Mouse (Mus musculus): ENCODE results near the gene Adamts4. TPM values are rescaled to one million over a fixed set of nuclear protein-coding genes. Genes with fewer than 3 reads are reported as not detected.
A peak's percentile ranks its signal among the peaks of the same experiment; 100 is the strongest.

Adamts4 gene
- polyA plus RNA-seq, 1 experiment from 2014 or later, result 18.2 TPM

DNA sequence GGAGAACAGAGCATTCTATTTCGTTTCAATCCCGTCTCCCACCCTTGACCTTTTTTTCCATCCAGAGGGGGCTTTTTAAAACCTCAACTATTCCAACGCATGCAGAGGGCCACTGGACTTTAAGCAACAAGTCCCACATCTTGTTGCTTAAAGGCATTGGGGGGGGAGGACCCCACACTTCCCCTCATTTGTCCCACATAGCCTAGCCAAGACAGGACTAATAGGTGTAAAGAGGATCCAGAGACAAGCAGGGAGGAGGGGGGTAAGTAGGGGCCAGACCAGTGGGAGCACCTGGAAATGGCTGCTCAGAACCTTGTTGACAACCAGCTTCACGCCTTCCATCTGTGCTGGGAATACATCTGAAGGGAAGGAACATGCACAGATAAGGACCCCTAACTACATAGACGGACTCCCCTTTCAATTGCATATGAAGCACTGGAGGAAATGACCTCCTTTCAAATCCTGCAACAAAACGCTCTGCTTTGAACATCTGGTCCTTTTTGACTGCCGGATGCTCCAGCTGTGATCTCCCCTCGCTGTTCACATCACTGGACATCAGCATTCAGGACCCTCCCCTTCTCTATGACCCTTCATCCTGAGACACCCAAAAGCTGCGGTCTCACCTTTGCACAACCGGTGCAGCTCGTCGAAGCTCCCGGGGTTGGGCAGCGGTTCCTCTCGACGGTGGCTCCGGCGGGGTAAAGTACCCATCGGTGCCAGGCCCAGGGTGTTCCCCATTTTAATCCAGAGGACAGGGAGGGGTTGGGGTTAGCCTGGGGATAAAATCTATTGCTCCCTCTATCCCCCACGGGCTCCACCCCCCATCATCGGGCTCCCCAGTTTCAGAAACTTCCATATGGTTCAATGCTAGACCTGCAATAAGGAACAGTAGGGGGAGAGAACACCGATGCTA is 28.7 kb upstream of the Adamts4 start:
- peak overlapping the region; percentile 56 for H3K4me3 ChIP-seq
- H3K4me2 ChIP-seq (replicated peaks), result peak overlapping the region; percentile 74
- no peaks in the 10 kb centered on the region for H3K36me3 ChIP-seq
- H3K27me3 ChIP-seq, result no peaks in the 10 kb centered on the region
- H3K27ac ChIP-seq, result no peak overlapping the region
- no peaks in the 10 kb centered on the region for H3K9me3 ChIP-seq
- H3K4me1 ChIP-seq, result peaks cover 9% of the 10 kb centered on the region
- ATAC-seq (ENCODE audit: insufficient number of reproducible peaks, insufficient read depth, low FRiP score, low TSS enrichment), result no peak
- H3K9ac ChIP-seq, result peak overlapping the region; percentile 51
- whole genome bisulfite sequencing, result 6% methylated on average over 22 of the region's 22 CpGs

DNA sequence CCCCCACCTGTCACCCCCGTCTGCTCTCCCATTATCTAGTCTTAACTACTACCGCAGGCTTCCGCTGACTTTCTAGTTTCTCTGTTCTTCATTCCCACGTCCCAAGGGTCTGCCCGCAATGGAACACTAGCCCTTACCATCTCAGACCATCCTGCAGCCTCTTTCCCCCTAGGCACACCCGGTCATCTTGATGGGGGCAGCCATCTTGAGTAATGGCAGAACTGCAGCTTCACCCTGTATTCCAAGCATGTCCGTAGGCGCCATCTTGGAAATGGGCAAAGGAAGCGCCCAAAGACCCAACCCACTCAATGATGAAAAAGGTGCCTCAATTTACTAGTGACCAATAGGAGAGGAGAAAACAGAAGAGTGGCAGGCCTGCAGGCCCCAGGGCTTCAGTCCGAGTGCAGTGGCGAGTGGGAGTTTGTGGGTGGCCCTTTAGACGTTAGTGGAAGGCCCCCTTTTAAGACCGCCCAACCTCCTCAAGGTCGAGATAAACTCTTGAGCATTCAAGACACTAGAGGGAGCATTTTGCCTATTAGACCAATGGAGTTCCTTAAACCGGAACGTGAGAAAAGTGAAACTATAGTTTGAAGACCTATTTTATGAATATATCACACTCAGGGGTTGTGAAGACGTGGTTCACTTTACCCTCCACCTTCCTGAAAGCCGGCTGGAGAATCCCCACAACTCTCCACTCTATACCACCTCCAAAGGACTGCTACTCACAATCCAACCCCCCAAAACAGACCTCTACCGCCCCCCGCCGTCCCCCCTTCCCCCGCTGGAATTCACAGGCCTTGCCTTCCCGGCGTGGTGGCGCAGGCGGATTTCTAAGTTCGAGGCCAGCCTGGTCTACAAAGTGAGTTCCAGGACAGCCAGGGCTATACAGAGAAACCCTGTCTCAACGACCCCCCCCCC is 27.7 kb upstream of the Adamts4 start, which contains the start of gene Tomm40l:
Gene Tomm40l, minus strand, starts transcription at position 277 of the 918 bp plus-strand sequence.
- Histone ChIP-seq H3K9me3 (no peaks in the 10 kb centered on the region), H3K9ac (peak within 1 kb of the TSS; percentile 51), H3K4me2 (replicated peaks) (peak within 1 kb of the TSS; percentile 74), H3K27me3 (no peaks in the 10 kb centered on the region), H3K27ac (peak within 1 kb of the TSS; percentile 87), H3K4me1 (peaks cover 9% of the 10 kb centered on the region), H3K36me3 (no peaks in the 10 kb centered on the region), H3K4me3 (peak within 1 kb of the TSS; percentile 56)
- peak; percentile 96 for ATAC-seq (ENCODE audit: insufficient number of reproducible peaks, insufficient read depth, low FRiP score, low TSS enrichment)
- 2% methylated on average over 28 of the region's 28 CpGs for WGBS

DNA sequence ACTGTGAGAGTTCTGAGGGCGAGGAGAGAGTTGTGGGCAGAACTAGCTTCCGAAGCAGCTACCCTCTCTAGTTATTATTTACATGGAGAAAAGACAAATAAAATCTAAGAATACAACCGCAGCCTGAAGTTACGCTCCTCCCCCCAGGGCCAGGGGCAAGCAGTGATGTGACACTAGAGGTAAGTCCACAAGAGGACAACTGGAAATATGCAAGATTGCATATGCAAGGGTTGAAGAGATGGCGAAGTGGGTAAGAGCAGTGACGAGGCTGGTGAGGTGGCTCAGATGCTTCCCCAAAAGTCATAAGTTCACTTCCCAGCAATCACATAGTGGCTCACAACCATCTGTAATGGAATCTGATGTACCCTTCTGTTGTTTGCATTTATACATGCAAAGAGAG is 27.1 kb upstream of the Adamts4 start:
- 80% methylated on average over 6 of the region's 6 CpGs for WGBS
- Histone ChIP-seq H3K36me3 (no peaks in the 10 kb centered on the region), H3K4me2 (replicated peaks) (peak overlapping the region; percentile 74), H3K9ac (no peak overlapping the region), H3K4me1 (peaks cover 9% of the 10 kb centered on the region), H3K9me3 (no peaks in the 10 kb centered on the region), H3K4me3 (peak overlapping the region; percentile 56; the same call in 1 of the 2 replicates), H3K27ac (peak overlapping the region; percentile 87), H3K27me3 (no peaks in the 10 kb centered on the region)
- no peak for ATAC-seq (ENCODE audit: insufficient number of reproducible peaks, insufficient read depth, low FRiP score, low TSS enrichment)

DNA sequence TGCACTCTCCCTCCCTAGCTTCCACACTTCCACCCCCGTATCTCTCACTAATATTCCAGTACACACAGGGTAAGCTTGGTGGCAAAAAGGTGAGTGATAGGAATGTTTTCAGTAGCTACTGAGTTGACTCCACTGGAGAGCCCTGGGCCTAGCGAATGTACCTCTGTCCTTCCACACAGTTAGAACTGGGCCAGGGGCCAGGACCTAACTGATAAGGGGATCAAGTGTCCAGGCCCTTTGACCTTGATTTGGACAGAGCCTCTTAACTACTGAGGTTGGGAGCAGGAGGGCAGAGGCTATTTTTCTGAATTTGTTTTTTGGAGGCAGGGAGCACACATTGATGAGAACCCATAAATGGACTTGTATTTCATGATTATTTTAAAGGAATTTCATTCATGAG is 26.4 kb upstream of the Adamts4 start:
- H3K9me3 ChIP-seq, result no peaks in the 10 kb centered on the region
- no peak for ATAC-seq (ENCODE audit: insufficient number of reproducible peaks, insufficient read depth, low FRiP score, low TSS enrichment)
- WGBS, result 75% methylated on average over 2 of the region's 2 CpGs
- peaks cover 9% of the 10 kb centered on the region for H3K4me1 ChIP-seq
- H3K4me3 ChIP-seq, result no peak overlapping the region
- H3K4me2 ChIP-seq (replicated peaks), result no peak overlapping the region
- no peak overlapping the region for H3K9ac ChIP-seq
- no peaks in the 10 kb centered on the region for H3K27me3 ChIP-seq
- no peak overlapping the region for H3K27ac ChIP-seq
- no peaks in the 10 kb centered on the region for H3K36me3 ChIP-seq

DNA sequence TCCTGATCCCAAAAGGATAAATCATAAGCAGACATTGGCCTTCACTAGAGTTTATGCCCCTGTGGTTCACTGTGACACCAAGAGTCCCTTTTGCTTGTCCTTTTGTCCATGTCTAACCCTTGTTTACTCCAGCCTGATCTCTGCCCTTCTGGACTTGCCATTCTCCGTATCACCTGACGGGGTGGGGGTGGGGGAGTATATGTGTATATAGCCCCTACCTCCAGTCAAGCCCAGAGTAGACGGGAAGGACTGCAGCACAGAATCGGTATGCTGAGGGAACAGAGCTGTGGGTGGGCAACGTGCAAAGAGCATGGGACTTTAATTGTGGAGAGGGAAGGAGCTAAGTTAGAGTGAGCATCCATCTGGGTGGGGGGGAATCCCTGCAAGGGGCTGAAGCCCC is 25.4 kb upstream of the Adamts4 start, which contains the start of gene Apoa2:
Gene Apoa2, plus strand, starts transcription at position 198 of the 400 bp plus-strand sequence.
- no peaks in the 10 kb centered on the region for H3K9me3 ChIP-seq
- WGBS, result 79% methylated on average over 5 of the region's 5 CpGs
- ATAC-seq (ENCODE audit: insufficient number of reproducible peaks, insufficient read depth, low FRiP score, low TSS enrichment), result no peak

DNA sequence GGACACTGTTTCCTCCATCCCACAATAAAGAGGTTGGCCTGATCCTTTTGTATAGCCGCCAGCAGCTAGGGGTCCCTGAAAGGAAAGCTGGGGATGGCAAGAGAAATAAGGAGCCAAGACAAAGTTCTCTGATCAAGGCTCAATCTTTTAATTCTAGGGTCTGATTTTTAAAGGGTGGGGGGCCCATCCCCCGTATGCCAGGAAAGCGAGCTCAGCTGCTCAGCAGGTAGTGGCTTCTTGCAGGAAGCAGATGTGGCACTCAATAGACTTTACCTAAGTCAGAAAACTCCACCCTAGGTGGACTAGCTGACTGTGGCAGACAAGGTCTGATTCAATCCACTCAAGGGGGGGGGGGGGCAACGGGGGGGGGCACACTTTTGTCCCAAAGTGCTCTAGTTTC is 23.4 kb upstream of the Adamts4 start:
- Histone ChIP-seq H3K27ac (no peak overlapping the region), H3K9ac (no peak overlapping the region), H3K4me3 (no peak overlapping the region), H3K27me3 (no peaks in the 10 kb centered on the region), H3K4me1 (peaks cover 9% of the 10 kb centered on the region), H3K4me2 (replicated peaks) (no peak overlapping the region), H3K9me3 (no peaks in the 10 kb centered on the region), H3K36me3 (no peaks in the 10 kb centered on the region)
- no peak for ATAC-seq (ENCODE audit: insufficient number of reproducible peaks, insufficient read depth, low FRiP score, low TSS enrichment)
- 42% methylated on average over 4 of the region's 4 CpGs for WGBS

More for the DNA sequence above, 25.4 kb upstream of the Adamts4 start, which contains the start of gene Apoa2:
- H3K4me1 ChIP-seq, result peaks cover 9% of the 10 kb centered on the region
- H3K27ac ChIP-seq, result no peak within 1 kb of the TSS
- H3K9ac ChIP-seq, result no peak within 1 kb of the TSS
- H3K4me3 ChIP-seq, result no peak within 1 kb of the TSS
- no peaks in the 10 kb centered on the region for H3K27me3 ChIP-seq
- no peaks in the 10 kb centered on the region for H3K36me3 ChIP-seq
- H3K4me2 ChIP-seq (replicated peaks), result no peak within 1 kb of the TSS

DNA sequence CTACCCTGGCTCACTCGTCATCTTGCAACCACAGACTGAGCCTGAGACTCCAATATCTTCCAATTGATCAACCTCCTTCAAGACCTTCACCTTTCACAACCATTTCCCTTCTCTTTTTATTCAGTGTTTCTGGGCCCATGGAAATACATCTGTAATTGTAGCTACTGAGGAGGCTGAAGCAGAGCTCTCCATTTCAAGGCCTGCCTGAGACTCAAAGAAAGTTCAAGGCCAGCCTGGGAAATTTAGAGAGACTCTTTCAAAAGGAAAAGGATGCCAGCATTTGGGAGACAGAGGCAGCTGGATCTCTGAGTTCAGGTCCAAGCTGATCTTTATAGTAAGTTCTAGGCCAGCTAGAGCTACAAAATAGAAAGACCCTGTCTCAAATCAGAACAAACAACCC is 22.3 kb upstream of the Adamts4 start:
- Histone ChIP-seq H3K9ac (no peak overlapping the region), H3K4me3 (no peak overlapping the region), H3K36me3 (no peaks in the 10 kb centered on the region), H3K4me1 (peaks cover 9% of the 10 kb centered on the region), H3K27me3 (no peaks in the 10 kb centered on the region), H3K9me3 (no peaks in the 10 kb centered on the region), H3K27ac (no peak overlapping the region), H3K4me2 (replicated peaks) (no peak overlapping the region)
- no peak for ATAC-seq (ENCODE audit: insufficient number of reproducible peaks, insufficient read depth, low FRiP score, low TSS enrichment)
- WGBS, result 83% methylated on average over 1 of the region's 1 CpGs

DNA sequence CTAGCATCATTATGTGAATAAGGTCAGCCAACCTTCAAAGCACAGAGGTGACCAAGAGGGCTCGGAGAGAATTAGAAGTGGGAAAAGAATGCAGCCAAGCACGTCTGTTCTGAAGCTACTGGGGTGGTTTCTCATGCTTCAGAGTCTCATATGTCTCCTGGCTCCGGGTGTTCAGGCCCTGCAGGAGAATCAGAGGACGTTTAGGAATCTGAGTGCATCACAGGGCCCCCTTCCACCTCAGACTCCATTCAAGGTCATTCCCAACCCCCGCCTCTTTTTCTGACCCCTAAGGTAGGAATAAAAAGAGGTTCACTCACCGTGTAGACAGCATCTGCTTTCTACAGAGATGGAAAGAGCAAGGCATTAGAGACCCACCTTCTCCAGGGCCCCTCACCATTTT is 20.5 kb upstream of the Adamts4 start:
- peaks cover 9% of the 10 kb centered on the region for H3K4me1 ChIP-seq
- WGBS, result 36% methylated on average over 6 of the region's 6 CpGs
- H3K27me3 ChIP-seq, result no peaks in the 10 kb centered on the region
- H3K9ac ChIP-seq, result no peak overlapping the region
- peaks cover 14% of the 10 kb centered on the region for H3K36me3 ChIP-seq
- no peak overlapping the region for H3K27ac ChIP-seq
- no peaks in the 10 kb centered on the region for H3K9me3 ChIP-seq
- no peak overlapping the region for H3K4me3 ChIP-seq
- no peak for ATAC-seq (ENCODE audit: insufficient number of reproducible peaks, insufficient read depth, low FRiP score, low TSS enrichment)
- H3K4me2 ChIP-seq (replicated peaks), result no peak overlapping the region

DNA sequence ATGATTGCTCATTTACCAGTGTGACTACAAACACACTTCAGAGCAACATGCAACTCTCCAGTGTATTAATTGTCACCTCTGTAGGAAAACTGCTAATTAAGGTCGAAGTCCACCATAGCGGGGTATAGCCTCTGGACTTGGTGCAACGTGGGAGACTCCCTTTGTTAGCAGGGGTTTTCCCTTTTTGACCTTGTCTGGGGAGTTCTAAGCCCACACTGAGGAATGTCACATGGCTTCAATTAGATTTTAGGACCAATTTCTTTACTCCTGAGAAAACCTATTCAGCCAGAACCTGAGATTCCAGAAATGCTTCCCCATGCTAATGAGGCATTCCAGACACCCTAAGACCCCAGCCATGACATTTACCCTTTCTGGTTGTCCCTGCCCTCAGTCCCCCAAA is 20.0 kb upstream of the Adamts4 start:
- Histone ChIP-seq H3K4me1 (peaks cover 9% of the 10 kb centered on the region), H3K9me3 (no peaks in the 10 kb centered on the region), H3K27ac (0 out of 2 replicates have a peak overlapping the region, but pooled peaks have one; percentile 17), H3K4me3 (no peak overlapping the region), H3K27me3 (no peaks in the 10 kb centered on the region), H3K4me2 (replicated peaks) (no peak overlapping the region), H3K9ac (no peak overlapping the region), H3K36me3 (peaks cover 19% of the 10 kb centered on the region)
- ATAC-seq (ENCODE audit: insufficient number of reproducible peaks, insufficient read depth, low FRiP score, low TSS enrichment), result no peak
- 18% methylated on average over 3 of the region's 3 CpGs for WGBS

DNA sequence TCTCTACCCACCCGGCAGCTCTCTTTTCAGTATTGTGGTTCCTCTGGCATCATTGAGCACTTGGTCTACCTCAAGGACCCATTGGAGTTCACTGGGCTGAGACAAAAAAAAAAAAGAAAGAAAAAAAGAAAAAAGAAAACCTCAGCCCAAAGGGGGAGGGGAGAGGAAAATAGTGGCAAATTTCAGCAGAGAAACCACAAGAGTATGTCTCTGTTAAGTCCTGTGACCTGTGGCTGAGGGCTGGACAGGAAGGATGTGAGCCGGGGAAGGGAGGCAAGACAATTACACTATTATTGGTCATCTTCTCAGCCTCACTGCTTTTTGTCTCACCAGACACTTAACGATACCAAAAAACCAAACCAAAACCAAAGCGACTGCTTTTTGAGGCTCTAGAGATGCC is 18.4 kb upstream of the Adamts4 start:
- ATAC-seq (ENCODE audit: insufficient number of reproducible peaks, insufficient read depth, low FRiP score, low TSS enrichment), result no peak
- Histone ChIP-seq H3K27me3 (no peaks in the 10 kb centered on the region), H3K27ac (no peak overlapping the region), H3K4me1 (peaks cover 9% of the 10 kb centered on the region), H3K4me3 (no peak overlapping the region), H3K9ac (no peak overlapping the region), H3K36me3 (peaks cover 35% of the 10 kb centered on the region), H3K9me3 (no peaks in the 10 kb centered on the region), H3K4me2 (replicated peaks) (no peak overlapping the region)
- 54% methylated on average over 4 of the region's 4 CpGs for WGBS

DNA sequence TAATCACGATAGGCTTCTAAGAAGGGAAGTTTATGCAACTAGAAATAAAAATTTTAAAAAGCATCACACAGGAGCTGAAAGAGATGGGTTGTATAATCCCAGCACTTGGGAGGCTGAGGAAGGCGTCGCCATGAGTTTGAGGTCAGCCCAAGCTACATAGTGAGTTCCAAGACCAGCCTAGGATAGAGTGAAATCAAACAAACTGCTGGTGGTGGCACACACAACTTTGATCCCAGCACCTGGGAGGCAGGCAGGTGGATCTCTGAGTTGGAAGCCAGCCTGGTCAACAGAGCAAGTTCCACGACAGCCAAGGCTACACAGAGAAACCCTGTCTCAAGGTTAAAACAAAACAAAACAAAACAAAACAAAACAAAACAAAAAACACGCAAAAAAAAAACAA is 17.9 kb upstream of the Adamts4 start:
- no peaks in the 10 kb centered on the region for H3K27me3 ChIP-seq
- no peak overlapping the region for H3K9ac ChIP-seq
- peaks cover 9% of the 10 kb centered on the region for H3K4me1 ChIP-seq
- no peak for ATAC-seq (ENCODE audit: insufficient number of reproducible peaks, insufficient read depth, low FRiP score, low TSS enrichment)
- no peak overlapping the region for H3K4me3 ChIP-seq
- no peak overlapping the region for H3K4me2 ChIP-seq (replicated peaks)
- H3K36me3 ChIP-seq, result peaks cover 40% of the 10 kb centered on the region
- H3K9me3 ChIP-seq, result no peaks in the 10 kb centered on the region
- no peak overlapping the region for H3K27ac ChIP-seq
- WGBS, result 84% methylated on average over 5 of the region's 5 CpGs
